Mouse (Mus musculus) heart, embryonic 15.5 days (tissue): ENCODE measurements around the gene Rap1b. TPM values are rescaled to one million over a fixed set of nuclear protein-coding genes. Genes with fewer than 3 reads are reported as not detected.

ENCODE experiments used
- ATAC-seq: fragments of 200-750 bp; cut with Nextera tagmentation; replicated peaks from 2 replicates; pipeline ENCODE4 v1.8.0; 2017; ENCODE audit warnings: low read depth, moderate TSS enrichment; ENCODE audit not compliant: insufficient number of reproducible peaks, insufficient read depth, low FRiP score
- H3K27ac ChIP-seq: fragments of 300-500 bp; sonication (generic); 2 replicates; pipeline ENCODE4 v1.5.1; 2015; ENCODE audit warnings: mild to moderate bottlenecking, inconsistent platforms
- H3K27me3 ChIP-seq: fragments of 300-500 bp; sonication (generic); 2 replicates; pipeline ENCODE4 v1.6.1; 2015; ENCODE audit warnings: inconsistent platforms
- H3K36me3 ChIP-seq: fragments of 300-500 bp; sonication (generic); 2 replicates; pipeline ENCODE4 v1.6.1; 2015; ENCODE audit warnings: mild to moderate bottlenecking, inconsistent platforms
- H3K4me1 ChIP-seq: fragments of 300-500 bp; sonication (generic); replicated peaks from 2 replicates; pipeline ENCODE4 v1.6.1; 2015; ENCODE audit warnings: inconsistent platforms
- H3K4me2 ChIP-seq: fragments of 300-500 bp; sonication (generic); 2 replicates; pipeline ENCODE4 v1.6.1; 2015; ENCODE audit warnings: inconsistent platforms, mild to moderate bottlenecking, moderate library complexity
- H3K4me3 ChIP-seq: fragments of 300-500 bp; sonication (generic); 2 replicates; pipeline ENCODE4 v1.5.1; 2015; ENCODE audit warnings: mild to moderate bottlenecking, inconsistent platforms
- H3K9ac ChIP-seq: fragments of 300-500 bp; sonication (generic); 2 replicates; pipeline ENCODE4 v1.6.1; 2015; ENCODE audit warnings: mild to moderate bottlenecking, inconsistent platforms
- H3K9me3 ChIP-seq: fragments of 300-500 bp; sonication (generic); replicated peaks from 2 replicates; pipeline ENCODE4 v1.6.1; 2016; ENCODE audit warnings: inconsistent platforms
- WGBS: fragments of 180-500 bp; shearing (Covaris S2); methylation state at CpG from one replicate; pipeline ENCODE4 v1.1.7; 2015; ENCODE audit warnings: mixed read lengths; 5-methylcytosine and 5-hydroxymethylcytosine counted together
- polyA plus RNA-seq: library from polyadenylated mRNA; unstranded; fragments of >200 nt; fragmentation: Nextera tagmentation; extraction: Ambion mirVana; gene quantifications from 2 replicates; pipeline ENCODE4 v1.2.1, GENCODE M21; 2015

Gene Rap1b
- polyA plus RNA-seq, 1 experiment from 2014 or later = 112 TPM

DNA sequence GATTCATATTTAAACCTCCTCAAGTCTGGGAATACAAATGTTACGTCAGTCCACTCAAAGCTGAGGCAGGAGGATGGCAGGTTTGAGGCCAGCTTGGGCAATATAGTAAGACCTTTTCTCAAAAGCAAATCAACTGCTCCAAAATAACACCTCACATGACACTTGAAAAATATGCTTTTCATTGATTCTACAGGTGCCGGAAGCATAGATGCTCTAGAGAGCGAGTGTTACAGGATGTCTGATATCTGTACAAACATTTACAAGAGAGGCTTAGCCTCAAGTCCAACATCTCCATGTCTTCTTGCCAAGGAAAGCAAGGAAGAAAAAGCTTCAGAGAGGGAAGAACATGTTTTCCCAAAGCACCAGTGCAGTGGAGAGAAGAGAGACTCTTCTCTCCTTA, 6.1 kb downstream of the Rap1b start:
- Histone ChIP-seq H3K27me3 (no peaks in the 10 kb centered on the region), H3K4me3 (no peak overlapping the region), H3K4me2 (no peak overlapping the region), H3K27ac (no peak overlapping the region), H3K36me3 (no peaks in the 10 kb centered on the region), H3K9ac (no peak overlapping the region), H3K9me3 (no peaks in the 10 kb centered on the region), H3K4me1 (peaks cover 31% of the 10 kb centered on the region)
- no peak for ATAC-seq
- 79% methylated on average over 3 of the region's 3 CpGs for WGBS

DNA sequence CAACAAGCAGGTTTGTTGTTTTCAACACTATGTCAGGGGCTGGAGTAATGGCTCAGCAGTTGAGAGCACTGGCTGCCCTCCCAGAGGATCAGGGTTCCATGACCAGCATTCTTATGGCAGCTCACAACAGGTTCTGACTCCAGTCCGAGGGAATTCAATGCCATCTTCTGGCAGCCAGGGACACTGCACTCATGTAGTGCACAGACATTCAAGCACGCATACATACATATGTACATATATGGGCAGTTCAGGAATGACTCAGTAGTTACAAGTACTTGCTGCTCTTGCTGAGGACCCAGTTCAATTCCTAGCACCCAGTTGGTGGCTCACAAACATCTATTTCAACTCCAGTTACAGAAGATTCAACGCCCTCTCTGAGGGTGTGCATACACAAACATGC, 6.9 kb downstream of the Rap1b start:
- Histone ChIP-seq H3K4me3 (no peak overlapping the region), H3K27ac (no peak overlapping the region), H3K4me2 (no peak overlapping the region), H3K9ac (no peak overlapping the region), H3K36me3 (no peaks in the 10 kb centered on the region), H3K27me3 (no peaks in the 10 kb centered on the region), H3K9me3 (no peaks in the 10 kb centered on the region), H3K4me1 (peaks cover 27% of the 10 kb centered on the region)
- ATAC-seq = no peak
- WGBS = 90% methylated on average over 3 of the region's 3 CpGs

DNA sequence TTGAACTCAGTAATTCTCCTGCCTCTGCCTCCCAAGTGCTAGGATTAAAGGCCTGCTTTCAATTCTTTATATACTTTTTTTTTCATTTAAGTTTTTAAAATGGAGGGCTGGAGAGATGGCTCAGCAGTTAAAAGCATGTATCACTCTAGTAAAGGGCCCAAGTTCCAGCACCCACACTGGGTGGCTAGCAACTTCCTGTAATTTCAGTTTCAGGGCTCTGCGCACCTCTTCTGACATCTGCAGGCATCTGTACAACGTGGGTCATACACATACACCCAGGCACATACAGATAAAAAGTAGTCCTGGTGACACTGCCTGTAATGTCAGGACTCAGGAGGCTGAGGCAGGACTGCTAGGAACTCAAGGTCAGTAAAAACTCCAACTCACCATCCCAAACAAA, 9.5 kb downstream of the Rap1b start:
- H3K36me3 ChIP-seq = no peaks in the 10 kb centered on the region
- no peak for ATAC-seq
- H3K4me3 ChIP-seq = no peak overlapping the region
- no peak overlapping the region for H3K4me2 ChIP-seq
- no peaks in the 10 kb centered on the region for H3K9me3 ChIP-seq
- peaks cover 19% of the 10 kb centered on the region for H3K4me1 ChIP-seq
- H3K9ac ChIP-seq = no peak overlapping the region
- no peak overlapping the region for H3K27ac ChIP-seq
- WGBS = 62% methylated on average over 2 of the region's 2 CpGs
- H3K27me3 ChIP-seq = no peaks in the 10 kb centered on the region

DNA sequence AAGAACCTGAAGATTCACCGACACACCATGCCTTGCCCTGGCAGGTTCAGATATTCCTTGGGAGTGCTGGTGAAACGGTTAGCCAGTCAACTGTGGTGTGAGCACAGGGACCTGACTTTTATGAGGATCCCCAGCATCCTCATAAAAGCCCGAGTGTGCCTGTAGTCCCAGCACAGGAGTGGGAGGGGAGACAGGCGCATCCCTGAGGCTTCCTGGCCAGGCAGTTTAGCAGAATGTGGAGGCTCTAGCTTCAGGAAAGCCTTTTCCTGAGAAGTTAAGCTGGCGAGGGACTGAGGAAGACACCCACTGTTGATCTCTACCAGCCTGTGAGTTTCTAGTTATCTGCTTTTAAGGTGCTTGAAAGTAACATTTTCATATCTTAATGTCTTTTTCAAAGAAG, 10.4 kb downstream of the Rap1b start:
- ATAC-seq = no peak
- no peak overlapping the region for H3K4me3 ChIP-seq
- WGBS = 56% methylated on average over 5 of the region's 5 CpGs
- no peaks in the 10 kb centered on the region for H3K36me3 ChIP-seq
- no peaks in the 10 kb centered on the region for H3K9me3 ChIP-seq
- no peak overlapping the region for H3K27ac ChIP-seq
- H3K4me1 ChIP-seq = peaks cover 18% of the 10 kb centered on the region
- no peak overlapping the region for H3K4me2 ChIP-seq
- no peaks in the 10 kb centered on the region for H3K27me3 ChIP-seq
- H3K9ac ChIP-seq = no peak overlapping the region

DNA sequence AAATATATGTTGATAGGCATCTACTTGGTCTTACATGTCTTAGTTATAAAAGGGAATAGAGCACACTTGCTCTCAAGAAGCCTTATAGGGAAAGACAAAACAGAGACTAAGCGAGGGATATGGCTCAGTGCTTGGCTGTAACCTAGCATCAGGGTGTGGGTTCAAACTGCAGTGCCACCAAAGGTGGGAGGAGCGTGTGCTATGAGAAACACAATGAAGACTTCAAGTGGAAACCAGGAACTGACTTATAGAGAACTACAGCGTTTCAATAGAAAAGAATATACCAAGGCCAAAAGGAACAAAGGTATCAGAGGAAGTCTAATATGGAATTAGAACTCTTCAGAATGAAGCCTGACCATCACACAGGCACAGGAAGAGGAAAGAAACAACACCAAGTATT, 15.0 kb downstream of the Rap1b start:
- Histone ChIP-seq H3K27ac (no peak overlapping the region), H3K27me3 (no peaks in the 10 kb centered on the region), H3K4me2 (no peak overlapping the region), H3K4me1 (peaks cover 16% of the 10 kb centered on the region), H3K36me3 (no peaks in the 10 kb centered on the region), H3K9me3 (no peaks in the 10 kb centered on the region), H3K4me3 (no peak overlapping the region), H3K9ac (no peak overlapping the region)
- ATAC-seq = no peak
- 85% methylated on average over 3 of the region's 3 CpGs for WGBS

DNA sequence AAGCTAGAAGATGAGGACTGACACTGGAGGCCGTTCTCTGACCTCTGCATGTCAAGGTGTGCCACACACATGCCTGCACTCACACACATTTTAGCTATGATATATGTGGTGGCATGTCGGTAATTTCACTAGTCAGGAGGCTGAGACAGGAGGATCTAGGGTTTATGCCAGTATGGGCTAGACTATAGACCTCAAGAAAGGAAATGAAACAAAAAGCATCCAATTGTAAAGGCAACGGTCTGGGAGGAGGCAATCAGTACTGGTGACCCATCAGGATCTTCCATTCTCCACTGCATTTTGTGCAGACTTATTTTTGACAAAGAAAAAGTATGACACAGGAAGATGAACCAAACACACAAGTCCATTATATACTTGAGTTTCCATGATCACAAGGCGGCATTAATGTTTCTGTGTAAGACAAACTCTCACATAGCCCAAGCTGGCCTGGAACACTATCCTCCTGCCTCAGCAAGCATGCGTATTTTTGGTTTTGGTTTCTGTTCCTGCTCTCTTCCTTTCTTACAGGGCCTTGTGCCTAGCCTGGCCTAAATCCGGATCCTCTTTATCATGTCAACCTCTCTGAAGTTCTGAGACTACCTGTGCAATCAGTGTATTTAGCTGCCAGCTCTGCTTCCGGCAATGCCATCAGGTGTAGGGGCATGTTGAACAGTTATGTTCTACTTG, 16.2 kb downstream of the Rap1b start:
- Histone ChIP-seq H3K27ac (no peak overlapping the region), H3K9ac (no peak overlapping the region), H3K4me2 (no peak overlapping the region), H3K4me1 (peaks cover 20% of the 10 kb centered on the region), H3K27me3 (no peaks in the 10 kb centered on the region), H3K4me3 (no peak overlapping the region), H3K36me3 (no peaks in the 10 kb centered on the region), H3K9me3 (no peaks in the 10 kb centered on the region)
- no peak for ATAC-seq
- 87% methylated on average over 7 of the region's 7 CpGs for WGBS

DNA sequence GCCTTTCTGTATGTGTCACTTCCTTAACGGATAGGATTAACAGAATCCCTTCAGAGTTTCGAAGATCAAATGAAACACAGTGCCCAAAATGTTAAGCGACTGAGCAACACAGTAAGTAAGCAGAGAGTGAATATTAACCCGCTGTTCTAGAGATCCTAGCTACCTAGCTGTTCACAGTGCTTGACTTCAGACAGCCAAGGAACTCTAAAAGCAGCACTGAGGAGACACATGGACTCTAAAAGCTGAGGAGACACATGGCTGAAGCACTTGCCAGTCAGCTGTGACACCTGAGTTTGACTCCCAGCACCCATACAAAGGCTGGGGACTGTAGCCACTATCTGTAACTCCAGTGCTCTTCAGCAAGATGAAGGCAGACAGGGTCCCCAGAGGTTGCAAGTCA, 16.8 kb downstream of the Rap1b start:
- no peak for ATAC-seq
- Histone ChIP-seq H3K4me3 (no peak overlapping the region), H3K4me1 (peaks cover 24% of the 10 kb centered on the region), H3K9me3 (no peaks in the 10 kb centered on the region), H3K4me2 (no peak overlapping the region), H3K36me3 (no peaks in the 10 kb centered on the region), H3K9ac (no peak overlapping the region), H3K27me3 (no peaks in the 10 kb centered on the region), H3K27ac (no peak overlapping the region)
- 69% methylated on average over 4 of the region's 4 CpGs for WGBS

DNA sequence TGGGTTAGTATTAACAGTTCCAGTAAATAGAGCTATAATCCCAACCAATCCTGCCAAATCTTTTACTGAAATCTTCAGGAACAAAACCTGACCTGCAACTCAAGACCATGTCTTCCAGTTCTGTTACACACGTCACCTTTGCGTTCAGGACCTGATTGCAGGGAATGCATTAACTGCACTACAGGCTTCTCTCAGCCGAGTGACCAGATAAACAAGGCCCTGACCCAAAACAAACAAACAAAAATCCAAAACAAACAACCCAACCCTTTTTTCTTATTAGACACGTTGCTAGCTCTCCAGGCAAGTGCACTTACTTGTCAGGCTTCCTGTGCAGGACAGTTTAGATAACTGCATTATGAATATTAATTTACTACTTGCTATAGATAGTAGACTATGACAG, 17.3 kb downstream of the Rap1b start:
- no peak for ATAC-seq
- WGBS = 65% methylated on average over 4 of the region's 4 CpGs

DNA sequence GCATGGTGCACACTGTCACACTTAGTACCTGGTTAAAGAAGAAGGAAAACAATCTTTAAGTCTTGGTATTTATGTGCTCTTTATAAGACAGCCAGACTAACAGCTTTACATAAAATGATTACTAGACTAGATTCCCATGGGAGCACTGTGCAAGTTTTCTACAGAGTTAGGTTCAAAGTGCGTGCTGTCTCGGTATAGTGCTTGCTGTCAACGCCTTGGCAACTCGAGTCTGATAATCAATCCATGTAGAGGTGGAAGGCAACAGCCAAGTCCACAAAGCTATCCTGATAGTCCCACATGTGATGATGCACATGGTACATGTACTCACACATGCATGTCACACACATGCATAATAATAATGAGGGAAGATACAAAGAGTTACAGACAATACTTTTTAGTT, 21.2 kb downstream of the Rap1b start:
- Histone ChIP-seq H3K27me3 (no peaks in the 10 kb centered on the region), H3K4me1 (peaks cover 15% of the 10 kb centered on the region; the same call in 1 of the 2 replicates), H3K9me3 (no peaks in the 10 kb centered on the region), H3K27ac (no peak overlapping the region), H3K4me3 (no peak overlapping the region), H3K4me2 (no peak overlapping the region), H3K36me3 (peaks cover 34% of the 10 kb centered on the region), H3K9ac (no peak overlapping the region)
- WGBS = 43% methylated on average over 4 of the region's 4 CpGs
- no peak for ATAC-seq

More for the DNA sequence above, 17.3 kb downstream of the Rap1b start:
- no peaks in the 10 kb centered on the region for H3K27me3 ChIP-seq
- no peak overlapping the region for H3K4me2 ChIP-seq
- H3K4me1 ChIP-seq = peaks cover 24% of the 10 kb centered on the region
- H3K9me3 ChIP-seq = no peaks in the 10 kb centered on the region
- peaks cover under 1% of the 10 kb centered on the region; the same call in 1 of the 2 replicates for H3K36me3 ChIP-seq
- no peak overlapping the region for H3K4me3 ChIP-seq
- no peak overlapping the region for H3K9ac ChIP-seq
- H3K27ac ChIP-seq = no peak overlapping the region

DNA sequence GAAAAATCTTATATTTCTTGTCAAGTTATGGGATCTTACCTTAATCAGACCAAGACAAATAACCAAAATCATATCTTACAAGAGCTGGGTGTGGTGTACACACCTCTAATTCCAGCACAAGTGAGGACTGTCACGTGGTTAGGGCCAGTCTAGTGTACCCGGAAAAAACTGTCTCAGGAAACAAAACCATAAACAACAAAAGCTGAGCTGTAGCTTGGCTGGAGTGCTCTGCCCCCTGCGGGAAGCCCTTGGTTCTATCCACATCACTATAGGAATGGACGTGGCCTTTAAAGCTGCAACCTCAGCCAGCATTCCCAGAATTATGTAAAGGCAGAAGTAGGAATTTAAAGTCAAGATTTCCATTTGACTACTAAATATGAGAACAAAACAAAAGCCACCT, 21.7 kb downstream of the Rap1b start:
- ATAC-seq = no peak
- 63% methylated on average over 4 of the region's 4 CpGs for WGBS
- H3K4me1 ChIP-seq = peaks cover 12% of the 10 kb centered on the region; the same call in 1 of the 2 replicates
- no peaks in the 10 kb centered on the region for H3K9me3 ChIP-seq
- H3K9ac ChIP-seq = no peak overlapping the region
- H3K4me2 ChIP-seq = no peak overlapping the region
- H3K27me3 ChIP-seq = no peaks in the 10 kb centered on the region
- peaks cover 39% of the 10 kb centered on the region for H3K36me3 ChIP-seq
- no peak overlapping the region for H3K27ac ChIP-seq
- H3K4me3 ChIP-seq = no peak overlapping the region

DNA sequence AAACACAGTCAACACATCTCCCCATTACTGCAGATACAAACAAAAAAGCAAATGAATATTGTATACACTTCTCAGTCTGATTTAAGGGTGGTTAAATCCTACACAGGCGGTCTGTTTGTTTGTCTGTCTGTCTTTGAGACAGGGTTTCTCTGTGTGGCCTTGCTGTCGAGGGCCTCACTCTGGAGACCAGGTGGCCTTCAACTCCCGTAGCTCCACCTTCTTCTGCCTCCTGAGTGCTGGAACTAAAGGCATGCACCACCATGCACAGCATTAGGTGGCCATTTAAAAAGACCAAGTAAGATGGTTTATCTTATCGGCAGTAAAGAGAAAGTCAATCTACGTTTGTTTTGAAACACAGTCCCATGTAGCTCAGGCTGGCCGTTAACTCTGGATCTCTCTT, 22.5 kb downstream of the Rap1b start:
- Histone ChIP-seq H3K4me2 (no peak overlapping the region), H3K36me3 (peaks cover 47% of the 10 kb centered on the region), H3K27me3 (no peaks in the 10 kb centered on the region), H3K9ac (no peak overlapping the region), H3K4me1 (peaks cover 12% of the 10 kb centered on the region; the same call in 1 of the 2 replicates), H3K27ac (no peak overlapping the region), H3K4me3 (no peak overlapping the region), H3K9me3 (no peaks in the 10 kb centered on the region)
- no peak for ATAC-seq
- 79% methylated on average over 6 of the region's 6 CpGs for WGBS

DNA sequence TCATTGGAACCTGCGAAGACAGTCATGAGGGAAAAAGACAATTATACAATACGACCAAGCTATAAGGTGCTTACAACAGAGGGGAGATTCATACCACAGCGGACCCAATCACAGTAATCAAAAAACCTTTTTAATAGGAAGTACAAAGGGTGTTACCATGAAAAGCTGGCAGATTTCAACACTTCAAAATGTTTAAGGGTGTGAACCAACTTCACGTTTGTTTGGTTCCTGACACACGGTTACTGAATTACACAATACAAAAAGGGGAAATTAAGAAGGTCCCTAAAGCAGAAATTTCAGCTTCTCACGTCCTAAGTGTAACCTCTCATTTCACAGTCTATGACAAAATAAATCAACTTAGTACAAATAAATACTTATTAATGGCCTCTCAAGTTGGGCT, 27.2 kb downstream of the Rap1b start:
- H3K4me2 ChIP-seq = no peak overlapping the region
- WGBS = 90% methylated on average over 6 of the region's 6 CpGs

More for the DNA sequence above, 27.2 kb downstream of the Rap1b start:
- Histone ChIP-seq H3K4me1 (no peaks in the 10 kb centered on the region), H3K36me3 (peaks cover 86% of the 10 kb centered on the region), H3K9ac (no peak overlapping the region), H3K27ac (no peak overlapping the region), H3K4me3 (no peak overlapping the region), H3K27me3 (no peaks in the 10 kb centered on the region), H3K9me3 (no peaks in the 10 kb centered on the region)
- ATAC-seq = no peak
